In genomic region chr6:143198421-143198820, GRCm38 (mm10) we compare ENCODE assay signal across 18 mouse cellular contexts. TPM values are rescaled to one million over a fixed set of nuclear protein-coding genes. Genes with fewer than 3 reads are reported as not detected.
A peak's percentile ranks its signal among the peaks of the same experiment; 100 is the strongest.
DNase-seq lines count a peak whose midpoint lies in the region; ATAC-seq lines count a peak whose summit lies in the region.
"Had no signal": no experiment of that assay in that cellular context is flagged by ENCODE, and none has a peak within 500 bp of the region (broad histone marks: within the 10 kb centered on the region; RNA-seq: fewer than 3 reads in every experiment).

No protein-coding gene starts in this region.

- DNase-seq in liver, embryonic 11.5 days (ENCODE audit: low spot score), result no peak
- peak; percentile 80 for DNase-seq in adrenal gland, adult 8-10 months
- DNase-seq in adrenal gland, postnatal 25 days, result peak; percentile 66
- DNase-seq in kidney, adult 9 months, result no peak
- DNase-seq in left cerebral cortex, adult 8-10 months (ENCODE audit: low spot score in 2 of 2), result no peak
- DNase-seq: cerebellum, adult 18-20 months; cerebellum, adult 9-11 months; cerebellum, postnatal 36 days; forebrain, postnatal 0 days; gastrocnemius, postnatal 14 days had no signal

- no peaks in the 10 kb centered on the region for H3K9me3 ChIP-seq in liver, embryonic 16.5 days (replicated peaks; ENCODE audit: control insufficient read depth, low read length)
- H3K9me3 ChIP-seq in liver, embryonic 11.5 days (ENCODE audit: control insufficient read depth, low read length), result no peaks in the 10 kb centered on the region
- H3K9me3 ChIP-seq: embryonic facial prominence, embryonic 13.5 days; forebrain, embryonic 13.5 days; heart, embryonic 12.5 days; hindbrain, embryonic 15.5 days had no signal

- H3K4me1 ChIP-seq in liver, embryonic 16.5 days (ENCODE audit: control insufficient read depth, low read depth, low read length), result no peaks in the 10 kb centered on the region
- H3K4me1 ChIP-seq in liver, embryonic 11.5 days (replicated peaks; ENCODE audit: control insufficient read depth, insufficient read depth, low read length), result no peaks in the 10 kb centered on the region
- H3K4me1 ChIP-seq: forebrain, embryonic 13.5 days; hindbrain, embryonic 15.5 days had no signal

- peaks cover 22% of the 10 kb centered on the region for H3K36me3 ChIP-seq in liver, embryonic 16.5 days (ENCODE audit: control insufficient read depth, insufficient read depth)
- peaks cover 27% of the 10 kb centered on the region for H3K36me3 ChIP-seq in liver, embryonic 11.5 days (ENCODE audit: control insufficient read depth, insufficient read depth, low read length)

- H3K27ac ChIP-seq in liver, embryonic 16.5 days (ENCODE audit: low read length), result no peak overlapping the region
- no peak overlapping the region for H3K27ac ChIP-seq in liver, embryonic 11.5 days (ENCODE audit: low read depth, low read length)
- H3K27ac ChIP-seq: embryonic facial prominence, embryonic 13.5 days; forebrain, embryonic 13.5 days; hindbrain, embryonic 15.5 days had no signal

- 84% methylated on average over 7 of the region's 7 CpGs for WGBS in liver, embryonic 16.5 days (ENCODE audit: insufficient replicate concordance)
- 89% methylated on average over 7 of the region's 7 CpGs for WGBS in liver, embryonic 11.5 days

- no peaks in the 10 kb centered on the region for H3K27me3 ChIP-seq in liver, embryonic 16.5 days (ENCODE audit: control insufficient read depth, insufficient read depth, low read depth, low read length)
- H3K27me3 ChIP-seq in liver, embryonic 11.5 days (replicated peaks; ENCODE audit: control insufficient read depth, insufficient read depth, low read length), result no peaks in the 10 kb centered on the region
- H3K27me3 ChIP-seq: CH12.LX; embryonic facial prominence, embryonic 13.5 days; forebrain, embryonic 13.5 days; heart, embryonic 12.5 days; hindbrain, embryonic 15.5 days; Patski had no signal

- H3K4me3 ChIP-seq in liver, embryonic 16.5 days (ENCODE audit: low read depth, low read length), result no peak overlapping the region
- H3K4me3 ChIP-seq in liver, embryonic 11.5 days (ENCODE audit: low read depth, low read length), result no peak overlapping the region
- H3K4me3 ChIP-seq: embryonic facial prominence, embryonic 13.5 days; forebrain, embryonic 13.5 days; heart, embryonic 12.5 days; hindbrain, embryonic 15.5 days had no signal

- no peak overlapping the region for H3K4me2 ChIP-seq in liver, embryonic 16.5 days (ENCODE audit: low read depth, low read length)
- no peak overlapping the region for H3K4me2 ChIP-seq in liver, embryonic 11.5 days
- H3K4me2 ChIP-seq: embryonic facial prominence, embryonic 13.5 days; forebrain, embryonic 13.5 days; heart, embryonic 12.5 days; hindbrain, embryonic 15.5 days had no signal

- no peak overlapping the region for H3K9ac ChIP-seq in liver, embryonic 16.5 days (ENCODE audit: low read depth, low read length)
- no peak overlapping the region for H3K9ac ChIP-seq in liver, embryonic 11.5 days (ENCODE audit: low read depth, low read length)
- H3K9ac ChIP-seq: embryonic facial prominence, embryonic 13.5 days; forebrain, embryonic 13.5 days; forebrain, postnatal 0 days; heart, embryonic 12.5 days; hindbrain, embryonic 15.5 days had no signal

- peak; percentile 13; the same call in 1 of the 2 replicates for ATAC-seq in liver, embryonic 16.5 days (ENCODE audit: low read depth)
- ATAC-seq in liver, embryonic 11.5 days (replicated peaks; ENCODE audit: low FRiP score), result no peak
- ATAC-seq: activated CD4-positive, CD25-positive, alpha-beta regulatory T cell, adult 4 months; forebrain, embryonic 13.5 days; forebrain, postnatal 0 days; Patski had no signal

RNA-seq across cellular contexts. Expression of gene Etnk1, which starts 31.4 kb away (rescaled TPM):
- polyA plus RNA-seq in liver, embryonic 16.5 days (2015; fragmentation: Nextera tagmentation; extraction: Ambion mirVana), result 7.8 and 8.7 TPM in 2 replicates
- polyA plus RNA-seq in liver, embryonic 11.5 days (2014; fragmentation: Nextera tagmentation; extraction: Ambion mirVana), result 20.0 and 23.6 TPM in 2 replicates
- total RNA-seq in adrenal gland, adult 8-10 months (2022), result 100 to 1,000 TPM; 126 to 142 (median 139) TPM
- total RNA-seq in adrenal gland, postnatal 25 days (2021), result 114 and 119 TPM in 2 replicates
- total RNA-seq in left cerebral cortex, adult 8-10 months (2022), result 100 to 1,000 TPM; 175 to 192 (median 181) TPM

Comparison
In these comparisons a context has a peak if more than half of its experiments do, and no peak if none do; other contexts are left out.
1. DNase-seq: peak in adrenal gland, adult 8-10 months (single experiment) and adrenal gland, postnatal 25 days (single experiment); none in liver, embryonic 11.5 days (single experiment), kidney, adult 9 months (single experiment) and left cerebral cortex, adult 8-10 months (0 of 2).